Mouse (Mus musculus) hindbrain, embryonic 11.5 days (tissue): ENCODE results near the gene Xrcc2. TPM values are rescaled to one million over a fixed set of nuclear protein-coding genes. Genes with fewer than 3 reads are reported as not detected.

Experiments used
- ATAC-seq: fragments of 200-750 bp; cut with Nextera tagmentation; 2 replicates; pipeline ENCODE4 v1.8.0; 2017; ENCODE audit warnings: mild to moderate bottlenecking, moderate TSS enrichment, moderate library complexity; ENCODE audit not compliant: low FRiP score
- DNase-seq: peaks from one replicate; pipeline ENCODE4 v3.0.0-alpha.2; 2015; ENCODE audit warnings: low spot score
- H3K27ac ChIP-seq: fragments of 300-500 bp; sonication (generic); 2 replicates; pipeline ENCODE4 v1.5.1; 2014; ENCODE audit warnings: mild to moderate bottlenecking, low read depth, low read length
- H3K27me3 ChIP-seq: fragments of 300-500 bp; sonication (generic); 2 replicates; pipeline ENCODE4 v1.6.1; 2014; ENCODE audit warnings: mild to moderate bottlenecking, low read length, moderate library complexity, mixed read lengths; ENCODE audit not compliant: control insufficient read depth, insufficient read depth
- H3K36me3 ChIP-seq: fragments of 300-500 bp; sonication (generic); 2 replicates; pipeline ENCODE4 v1.6.1; 2014; ENCODE audit warnings: mild to moderate bottlenecking, low read length, moderate library complexity, mixed read lengths; ENCODE audit not compliant: control insufficient read depth, insufficient read depth
- H3K4me1 ChIP-seq: fragments of 300-500 bp; sonication (generic); replicated peaks from 2 replicates; pipeline ENCODE4 v1.6.1; 2014; ENCODE audit warnings: low read length, mixed read lengths; ENCODE audit not compliant: control insufficient read depth, insufficient read depth
- H3K4me2 ChIP-seq: fragments of 300-500 bp; sonication (generic); replicated peaks from 2 replicates; pipeline ENCODE4 v1.6.1; 2014; ENCODE audit warnings: mild to moderate bottlenecking, low read depth, low read length
- H3K4me3 ChIP-seq: fragments of 300-500 bp; sonication (generic); 2 replicates; pipeline ENCODE4 v1.5.1; 2014; ENCODE audit warnings: low read depth, low read length
- H3K9ac ChIP-seq: fragments of 300-500 bp; sonication (generic); 2 replicates; pipeline ENCODE4 v1.6.1; 2014; ENCODE audit warnings: low read depth, low read length
- H3K9me3 ChIP-seq: fragments of 300-500 bp; sonication (generic); 2 replicates; pipeline ENCODE4 v1.6.1; 2016; ENCODE audit warnings: low read length; ENCODE audit not compliant: control insufficient read depth
- WGBS: fragments of 180-500 bp; shearing (Covaris S2); extraction: QIAGEN DNeasy Blood & Tissue Kit; methylation state at CpG from one replicate; pipeline ENCODE4 v1.1.7; 2014; 5-methylcytosine and 5-hydroxymethylcytosine counted together
- polyA plus RNA-seq: library from polyadenylated mRNA; unstranded; fragments of >200 nt; fragmentation: Nextera tagmentation; extraction: Ambion mirVana; gene quantifications from 2 replicates; pipeline ENCODE4 v1.2.1, GENCODE M21; 2014

Xrcc2 gene
- polyA plus RNA-seq, 1 experiment from 2014 or later, result 10.2 TPM

- DNase-seq (no peak), ATAC-seq (no peak)
- H3K27me3 ChIP-seq, result no peaks in the 10 kb centered on the region
- 89% methylated on average over 7 of the region's 7 CpGs for WGBS
- H3K9ac ChIP-seq, result no peak overlapping the region
- H3K4me3 ChIP-seq, result no peak overlapping the region
- H3K4me1 ChIP-seq, result no peaks in the 10 kb centered on the region
- H3K27ac ChIP-seq, result no peak overlapping the region
- H3K9me3 ChIP-seq, result no peaks in the 10 kb centered on the region
- no peak overlapping the region for H3K4me2 ChIP-seq
- no peaks in the 10 kb centered on the region for H3K36me3 ChIP-seq
Observed at GRCm38 (mm10) chr5:25697941-25698340, 7.7 kb downstream of the Xrcc2 start.

GRCm38 (mm10) chr5:25696256-25696655, 9.4 kb downstream of the Xrcc2 start:
- no peak for DNase-seq
- 94% methylated on average over 7 of the region's 7 CpGs for WGBS
- H3K36me3 ChIP-seq, result no peaks in the 10 kb centered on the region

GRCm38 (mm10) chr5:25695786-25696185, 9.8 kb downstream of the Xrcc2 start:
- Histone ChIP-seq H3K27me3 (no peaks in the 10 kb centered on the region), H3K36me3 (no peaks in the 10 kb centered on the region), H3K9me3 (no peaks in the 10 kb centered on the region), H3K4me3 (no peak overlapping the region), H3K4me1 (no peaks in the 10 kb centered on the region), H3K4me2 (no peak overlapping the region), H3K27ac (no peak overlapping the region), H3K9ac (no peak overlapping the region)
- 82% methylated on average over 6 of the region's 6 CpGs for WGBS
- no peak for DNase-seq
- ATAC-seq, result no peak

More at GRCm38 (mm10) chr5:25696256-25696655, 9.4 kb downstream of the Xrcc2 start:
- Histone ChIP-seq H3K27ac (no peak overlapping the region), H3K9me3 (no peaks in the 10 kb centered on the region), H3K9ac (no peak overlapping the region), H3K4me3 (no peak overlapping the region), H3K4me1 (no peaks in the 10 kb centered on the region), H3K27me3 (no peaks in the 10 kb centered on the region), H3K4me2 (no peak overlapping the region)
- no peak for ATAC-seq

GRCm38 (mm10) chr5:25671696-25672520, 33.7 kb downstream of the Xrcc2 start:
- Histone ChIP-seq H3K4me3 (no peak overlapping the region), H3K4me2 (no peak overlapping the region), H3K4me1 (no peaks in the 10 kb centered on the region), H3K9me3 (no peaks in the 10 kb centered on the region), H3K9ac (no peak overlapping the region), H3K36me3 (no peaks in the 10 kb centered on the region), H3K27me3 (no peaks in the 10 kb centered on the region), H3K27ac (no peak overlapping the region)
- ATAC-seq (no peak), DNase-seq (no peak)
- WGBS, result 90% methylated on average over 31 of the region's 31 CpGs

- WGBS, result 51% methylated on average over 3 of the region's 3 CpGs
- ATAC-seq, result no peak
- Histone ChIP-seq H3K4me1 (no peaks in the 10 kb centered on the region), H3K9me3 (no peaks in the 10 kb centered on the region), H3K9ac (no peak overlapping the region), H3K36me3 (no peaks in the 10 kb centered on the region), H3K27me3 (no peaks in the 10 kb centered on the region), H3K4me2 (no peak overlapping the region), H3K4me3 (no peak overlapping the region), H3K27ac (no peak overlapping the region)
- DNase-seq, result no peak
Observed at GRCm38 (mm10) chr5:25671051-25671450, 34.6 kb downstream of the Xrcc2 start.

GRCm38 (mm10) chr5:25668306-25668705, 37.3 kb downstream of the Xrcc2 start:
- Histone ChIP-seq H3K27ac (no peak overlapping the region), H3K4me2 (no peak overlapping the region), H3K4me1 (no peaks in the 10 kb centered on the region), H3K4me3 (no peak overlapping the region), H3K9ac (no peak overlapping the region), H3K27me3 (no peaks in the 10 kb centered on the region), H3K9me3 (no peaks in the 10 kb centered on the region), H3K36me3 (no peaks in the 10 kb centered on the region)
- DNase-seq, result no peak
- no peak for ATAC-seq
- WGBS, result 89% methylated on average over 9 of the region's 9 CpGs

GRCm38 (mm10) chr5:25666684-25667083, 38.9 kb downstream of the Xrcc2 start:
- no peaks in the 10 kb centered on the region for H3K36me3 ChIP-seq
- WGBS, result 83% methylated on average over 9 of the region's 9 CpGs
- no peak overlapping the region for H3K9ac ChIP-seq
- H3K27me3 ChIP-seq, result no peaks in the 10 kb centered on the region
- H3K4me1 ChIP-seq, result no peaks in the 10 kb centered on the region
- no peak overlapping the region for H3K4me2 ChIP-seq
- H3K4me3 ChIP-seq, result no peak overlapping the region
- ATAC-seq, result no peak
- no peaks in the 10 kb centered on the region for H3K9me3 ChIP-seq
- no peak overlapping the region for H3K27ac ChIP-seq
- DNase-seq, result no peak

- H3K27ac ChIP-seq, result no peak overlapping the region
- DNase-seq (peak; percentile 18), ATAC-seq (no peak)
- H3K4me3 ChIP-seq, result no peak overlapping the region
- no peak overlapping the region for H3K9ac ChIP-seq
- no peaks in the 10 kb centered on the region for H3K36me3 ChIP-seq
- H3K27me3 ChIP-seq, result no peaks in the 10 kb centered on the region
- 54% methylated on average over 4 of the region's 4 CpGs for WGBS
- no peaks in the 10 kb centered on the region for H3K9me3 ChIP-seq
- H3K4me2 ChIP-seq, result no peak overlapping the region
- H3K4me1 ChIP-seq, result no peaks in the 10 kb centered on the region
Observed at GRCm38 (mm10) chr5:25666108-25666507, 39.5 kb downstream of the Xrcc2 start.

- 78% methylated on average over 10 of the region's 10 CpGs for WGBS
Observed at GRCm38 (mm10) chr5:25665516-25665915, 40.1 kb downstream of the Xrcc2 start.

More at GRCm38 (mm10) chr5:25665516-25665915, 40.1 kb downstream of the Xrcc2 start:
- Histone ChIP-seq H3K27me3 (no peaks in the 10 kb centered on the region), H3K27ac (no peak overlapping the region), H3K4me3 (no peak overlapping the region), H3K4me1 (no peaks in the 10 kb centered on the region), H3K36me3 (no peaks in the 10 kb centered on the region), H3K4me2 (no peak overlapping the region), H3K9me3 (no peaks in the 10 kb centered on the region), H3K9ac (no peak overlapping the region)
- no peak for ATAC-seq
- no peak for DNase-seq
